Mouse (Mus musculus): ENCODE data around the gene Atf4.

Gene Atf4

GRCm38 (mm10) chr15:80253530-80253929 is 1.5 kb upstream of the Atf4 start:
- no peak for DNase-seq

DNA sequence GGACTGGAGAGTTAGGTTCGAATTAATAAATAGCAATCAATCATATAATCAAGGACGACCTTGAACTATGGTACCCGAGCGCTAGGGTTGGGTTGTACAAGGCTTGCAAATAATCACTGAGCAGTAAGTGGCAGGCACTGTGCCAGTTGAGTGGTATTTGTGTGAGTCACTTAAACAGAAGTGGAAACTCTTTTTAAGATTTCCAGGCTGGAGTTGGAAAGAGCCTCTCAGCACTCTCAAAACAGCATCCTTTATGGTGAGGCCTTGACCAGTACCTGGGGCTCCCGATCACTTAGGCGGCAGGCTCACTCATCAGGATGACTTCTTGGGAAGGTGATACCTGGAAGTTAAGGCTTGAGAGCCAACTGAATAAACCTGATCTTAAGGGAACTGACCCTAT is 777 bp upstream of the Atf4 start:
- DNase-seq: peak; percentile 10

- peak; percentile 78 for DNase-seq
Observed at GRCm38 (mm10) chr15:80255646-80256121, 700 bp downstream of the Atf4 start.

DNA sequence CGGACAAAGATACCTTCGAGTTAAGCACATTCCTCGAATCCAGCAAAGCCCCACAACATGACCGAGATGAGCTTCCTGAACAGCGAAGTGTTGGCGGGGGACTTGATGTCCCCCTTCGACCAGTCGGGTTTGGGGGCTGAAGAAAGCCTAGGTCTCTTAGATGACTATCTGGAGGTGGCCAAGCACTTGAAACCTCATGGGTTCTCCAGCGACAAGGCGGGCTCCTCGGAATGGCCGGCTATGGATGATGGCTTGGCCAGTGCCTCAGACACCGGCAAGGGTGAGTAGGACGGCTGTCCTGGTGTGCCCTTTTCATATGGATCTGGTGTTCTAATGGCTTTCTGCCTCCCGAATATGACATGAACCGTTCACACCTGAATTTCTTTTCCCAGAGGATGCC is 1.3 kb downstream of the Atf4 start:
- peak; percentile 24 for DNase-seq

DNA sequence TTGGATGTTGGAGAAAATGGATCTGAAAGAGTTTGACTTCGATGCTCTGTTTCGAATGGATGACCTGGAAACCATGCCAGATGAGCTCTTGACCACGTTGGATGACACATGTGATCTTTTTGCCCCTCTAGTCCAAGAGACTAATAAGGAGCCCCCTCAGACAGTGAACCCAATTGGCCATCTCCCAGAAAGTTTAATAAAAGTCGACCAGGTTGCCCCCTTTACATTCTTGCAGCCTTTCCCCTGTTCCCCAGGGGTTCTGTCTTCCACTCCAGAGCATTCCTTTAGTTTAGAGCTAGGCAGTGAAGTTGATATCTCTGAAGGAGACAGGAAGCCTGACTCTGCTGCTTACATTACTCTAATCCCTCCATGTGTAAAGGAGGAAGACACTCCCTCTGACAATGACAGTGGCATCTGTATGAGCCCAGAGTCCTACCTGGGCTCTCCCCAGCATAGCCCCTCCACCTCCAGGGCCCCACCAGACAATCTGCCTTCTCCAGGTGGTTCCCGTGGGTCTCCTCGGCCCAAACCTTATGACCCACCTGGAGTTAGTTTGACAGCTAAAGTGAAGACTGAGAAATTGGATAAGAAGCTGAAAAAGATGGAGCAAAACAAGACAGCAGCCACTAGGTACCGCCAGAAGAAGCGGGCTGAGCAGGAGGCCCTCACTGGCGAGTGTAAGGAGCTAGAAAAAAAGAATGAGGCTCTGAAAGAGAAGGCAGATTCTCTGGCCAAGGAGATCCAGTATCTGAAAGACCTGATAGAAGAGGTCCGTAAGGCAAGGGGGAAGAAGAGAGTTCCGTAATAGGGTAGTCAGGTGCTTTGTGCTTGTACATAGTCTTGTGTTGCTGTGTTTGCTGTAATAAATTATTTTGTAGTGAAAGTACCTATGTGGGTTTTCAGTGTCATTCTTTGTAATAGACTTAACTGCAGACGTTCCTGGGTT is 1.9 kb downstream of the Atf4 start:
- no peak for DNase-seq

- peak; percentile 13 for DNase-seq
Observed at GRCm38 (mm10) chr15:80257602-80258239, 2.7 kb downstream of the Atf4 start.

- no peak for DNase-seq
Observed at GRCm38 (mm10) chr15:80258240-80259170, 3.5 kb downstream of the Atf4 start.

GRCm38 (mm10) chr15:80259406-80260045 is 4.5 kb downstream of the Atf4 start:
- DNase-seq: no peak

DNA sequence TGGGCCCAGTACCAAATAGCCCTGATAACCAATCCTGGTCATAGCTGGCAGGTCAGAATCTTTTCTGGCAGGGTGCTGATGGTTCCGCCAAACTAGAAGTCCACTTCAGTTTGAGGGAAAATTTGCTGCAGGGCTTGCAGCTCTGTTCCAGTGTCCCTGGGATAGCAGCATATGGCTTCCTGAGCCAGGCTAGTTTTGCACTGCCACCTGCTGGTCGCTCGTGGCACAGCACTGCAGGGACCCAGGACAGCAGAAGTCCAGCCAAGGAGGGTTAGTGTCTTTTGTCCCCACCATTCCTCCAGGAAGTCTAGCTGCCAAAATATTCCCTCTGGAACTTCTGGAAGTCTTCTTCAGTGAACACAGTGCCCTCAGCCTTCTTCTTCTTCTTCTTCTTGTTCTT is 5.7 kb downstream of the Atf4 start:
- DNase-seq: peak; percentile 87

- DNase-seq: no peak
Observed at GRCm38 (mm10) chr15:80261100-80261499, 6.1 kb downstream of the Atf4 start.

DNA sequence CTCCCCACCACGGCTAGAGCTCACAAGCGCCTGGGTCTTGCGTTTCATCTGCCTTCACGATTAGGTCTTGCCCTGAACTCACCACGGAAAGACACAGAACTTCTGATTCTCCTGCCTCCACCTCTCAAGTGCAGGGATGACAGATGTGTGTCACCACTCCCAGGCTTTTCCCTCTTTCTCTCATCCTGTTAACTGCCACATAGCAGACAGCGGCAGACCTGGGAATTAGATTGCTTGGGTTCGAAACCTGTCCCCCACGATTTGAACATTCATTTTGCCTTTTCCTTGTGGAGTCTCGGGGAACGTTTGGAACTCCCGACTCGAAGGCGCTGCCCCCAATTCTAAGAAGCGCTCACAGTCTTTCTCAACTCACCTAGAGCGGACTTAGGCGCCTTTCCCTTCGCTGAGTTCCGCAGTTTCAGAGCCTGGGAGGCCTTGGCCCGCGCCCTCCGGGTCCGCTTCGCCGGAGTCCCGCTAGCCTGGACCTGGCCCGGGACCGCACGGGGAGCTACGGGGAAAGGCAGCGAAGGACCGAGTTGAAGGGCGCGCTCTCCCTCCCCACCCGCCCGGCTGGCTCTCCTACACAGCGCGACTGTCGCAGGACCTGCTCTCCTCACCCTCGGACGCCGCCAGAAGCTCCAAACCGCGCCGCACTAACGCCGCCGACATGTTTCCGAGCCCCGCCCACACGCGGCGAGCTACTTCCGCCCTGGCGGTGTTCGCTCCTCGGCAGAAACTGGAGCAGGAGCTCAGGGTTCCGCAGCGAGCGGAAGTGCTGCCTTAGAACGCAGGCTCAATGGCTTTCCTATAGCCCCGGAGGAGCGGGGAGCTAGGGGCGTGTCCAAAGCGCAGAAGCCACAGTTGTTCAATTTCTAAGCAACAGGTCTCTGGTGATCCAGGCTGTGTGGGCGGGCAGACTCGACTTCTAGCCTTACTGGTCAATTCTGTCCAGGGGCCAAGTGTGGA is 8.9 kb downstream of the Atf4 start, which contains the start of gene Rps19bp1:
TSS of gene Rps19bp1 (minus strand) at position 706 of the 966 bp plus-strand sequence.
- DNase-seq: peak; percentile 88

GRCm38 (mm10) chr15:80266281-80266680 is 11.3 kb downstream of the Atf4 start:
- DNase-seq: peak; percentile 83

DNA sequence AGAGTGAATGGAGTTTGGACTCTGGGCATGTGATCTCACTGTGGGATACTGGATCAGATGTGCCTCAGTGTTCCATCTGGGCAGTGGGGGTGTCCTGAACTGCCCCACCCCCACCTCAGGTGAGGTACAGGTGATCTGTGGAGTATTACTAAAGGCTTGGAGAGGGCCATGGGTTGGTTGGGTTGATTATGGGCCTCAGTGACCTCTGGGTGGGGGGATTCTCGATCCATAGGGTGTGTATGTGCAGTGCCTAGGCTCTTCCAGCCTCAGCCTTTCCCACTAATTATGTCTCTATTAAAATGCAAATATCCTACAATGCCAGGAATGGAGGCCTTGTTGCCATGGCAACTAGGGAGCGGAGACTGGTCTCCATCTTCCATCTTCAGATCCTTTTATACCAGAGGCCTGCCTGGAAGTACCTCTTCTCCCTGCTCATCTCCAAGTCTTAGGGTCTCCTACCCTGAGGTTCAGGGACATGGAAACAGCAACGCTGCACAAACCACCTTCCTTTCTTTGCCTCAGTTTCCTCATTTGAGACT is 16.9 kb downstream of the Atf4 start:
- DNase-seq: no peak

GRCm38 (mm10) chr15:80277107-80277506 is 22.1 kb downstream of the Atf4 start:
- no peak for DNase-seq

DNA sequence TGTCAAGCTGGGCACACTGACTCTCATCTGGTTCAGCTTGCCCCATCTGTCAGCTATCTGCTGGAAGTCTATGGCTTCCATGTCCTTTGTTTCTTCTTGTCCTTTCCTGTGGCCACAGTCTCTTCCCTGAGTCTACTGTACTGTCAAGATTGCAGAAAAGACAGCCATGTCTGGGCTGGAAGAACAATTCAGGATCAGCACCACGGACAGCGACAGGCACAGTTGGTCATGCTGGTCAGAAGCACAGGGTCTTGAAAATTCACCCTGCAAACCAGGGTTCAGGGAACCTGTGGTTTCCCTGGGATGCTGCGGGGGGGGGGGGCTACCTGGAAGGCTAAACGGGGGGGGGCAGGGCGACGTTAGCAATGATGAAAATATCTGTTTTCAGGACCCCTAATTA is 22.6 kb downstream of the Atf4 start:
- DNase-seq: peak; percentile 55

GRCm38 (mm10) chr15:80278121-80278759 is 23.3 kb downstream of the Atf4 start:
- DNase-seq: no peak

- no peak for DNase-seq
Observed at GRCm38 (mm10) chr15:80279053-80279452, 24.1 kb downstream of the Atf4 start.

- DNase-seq: peak; percentile 46
Observed at GRCm38 (mm10) chr15:80280646-80281045, 25.7 kb downstream of the Atf4 start.

DNA sequence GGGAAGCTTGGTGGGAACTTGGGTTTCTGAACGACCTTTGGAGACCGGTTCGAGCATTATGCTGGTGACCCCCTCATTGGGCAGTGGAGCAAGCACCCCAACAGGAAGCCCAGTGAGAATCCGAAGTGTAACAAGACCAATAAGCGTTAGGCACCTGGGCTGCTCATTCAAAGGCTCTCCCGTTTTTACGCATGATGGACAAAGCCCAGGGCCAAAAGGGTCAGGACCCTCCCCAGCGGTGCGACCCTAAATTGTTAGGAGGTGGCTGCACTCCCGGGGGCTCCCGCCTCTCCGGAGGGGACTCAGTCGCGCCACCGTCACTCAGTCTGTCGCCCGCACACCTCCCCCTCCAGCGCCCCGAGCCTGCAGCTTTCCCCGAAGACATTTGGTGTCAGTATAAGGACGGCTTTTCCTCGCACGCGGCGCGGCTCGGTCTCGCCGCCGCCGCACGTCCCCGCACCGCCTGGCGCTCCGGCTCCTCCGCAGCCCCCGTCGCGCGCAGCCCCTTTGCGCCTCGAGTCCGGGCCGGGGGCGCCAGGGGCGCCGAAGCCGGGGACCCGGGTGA is 31.9 kb downstream of the Atf4 start, which contains the start of gene Cacna1i:
TSS of gene Cacna1i (plus strand) at position 388 of the 565 bp plus-strand sequence.
- no peak for DNase-seq

GRCm38 (mm10) chr15:80288036-80288435 is 33.1 kb downstream of the Atf4 start:
- no peak for DNase-seq
